Mouse (Mus musculus) embryonic fibroblast, embryonic 13.5 days (primary cell): ENCODE results near the gene Sipa1.

Experiments used
- CTCF ChIP-seq: IDR thresholded peaks from 2 replicates; pipeline ENCODE4 v1.5.1; 2011; ENCODE audit warnings: mild to moderate bottlenecking, control low read depth, low read length, moderate library complexity, borderline replicate concordance; ENCODE audit not compliant: insufficient read depth
- POLR2A ChIP-seq: IDR thresholded peaks from 2 replicates; pipeline ENCODE4 v1.6.1; 2011; ENCODE audit warnings: low read depth, mild to moderate bottlenecking, control low read depth, low read length, moderate library complexity

- TF ChIP-seq POLR2A = no peak
- TF ChIP-seq CTCF = no peak
Measured at GRCm38 (mm10) chr19:5710068-5710467, 46.6 kb upstream of the Sipa1 start.
